Mouse (Mus musculus) left cerebral cortex, adult 18-20 months (tissue): ENCODE results near the gene Ptprb. TPM values are rescaled to one million over a fixed set of nuclear protein-coding genes. Genes with fewer than 3 reads are reported as not detected.

Experiments used
- DNase-seq, 2 experiments: peaks; one replicate each; pipeline ENCODE4 v3.0.0; 2021 to 2022; ENCODE audit warnings: low spot score in 2 of 2, mixed read lengths in 1 of 2
- long read RNA-seq, 2 experiments: library from polyadenylated mRNA; stranded (forward); transcript quantifications; one replicate each; pipeline ENCODE4 v2.0.0; 2021
- total RNA-seq, 2 experiments: library from RNA; stranded (reverse); gene quantifications; 2 replicates each; pipeline ENCODE4 v1.2.3; 2021

The Ptprb gene
- 10 to 100 TPM; 13.1 to 15.0 TPM for total RNA-seq
- long read RNA-seq, experiment 1, full-length matches to known transcripts: 1 of 10 reads
- long read RNA-seq, experiment 1, partial matches to known transcripts: 1 of 10 reads
- long read RNA-seq, experiment 1, other reads (novel, unspliced or antisense): 8 of 10 reads
- long read RNA-seq, experiment 2, full-length matches to known transcripts: 2 of 7 reads
- long read RNA-seq, experiment 2, partial matches to known transcripts: 2 of 7 reads
- long read RNA-seq, experiment 2, other reads (novel, unspliced or antisense): 3 of 7 reads

DNA sequence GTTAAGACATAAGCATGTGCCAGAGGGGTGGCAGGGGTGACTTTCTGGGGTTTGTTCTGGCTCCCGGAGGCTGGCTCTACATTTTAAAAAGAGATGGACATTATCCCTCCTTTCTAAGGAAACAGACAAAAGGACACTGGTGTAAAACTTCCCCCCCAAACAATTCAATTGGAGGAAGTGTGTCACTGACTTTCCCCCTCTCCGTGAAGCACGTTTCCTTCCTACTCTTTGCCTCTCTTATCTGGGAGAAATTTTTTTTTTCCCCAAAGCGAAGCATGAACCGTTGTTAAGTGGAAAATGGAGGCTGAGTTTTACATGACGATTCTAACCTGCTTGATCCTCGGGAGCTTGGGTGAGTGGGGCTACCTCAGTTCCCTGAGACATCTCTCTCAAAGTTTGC, at the start of gene Ptprb:
Gene Ptprb, plus strand, starts transcription at position 244 of the 400 bp plus-strand sequence.
- no peak for DNase-seq

DNA sequence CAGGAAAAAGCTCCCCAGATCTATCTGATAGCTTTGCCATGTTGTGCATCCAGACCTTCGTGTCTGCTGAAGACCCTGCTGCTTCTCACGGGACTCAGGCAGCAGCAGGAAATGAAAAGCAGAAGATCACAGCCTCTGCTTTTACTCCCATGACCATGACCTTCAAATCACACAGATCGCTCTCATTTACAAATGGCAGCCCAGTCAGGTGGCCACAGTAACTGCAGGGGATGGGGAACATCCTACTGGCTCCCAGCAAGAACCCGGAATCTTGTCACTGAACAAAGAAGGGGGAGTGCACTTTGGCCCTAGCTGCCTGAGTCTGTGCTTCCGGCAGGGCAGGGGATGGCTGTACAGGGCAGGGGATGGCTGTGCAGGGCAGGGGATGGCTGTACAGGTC, 40.0 kb upstream of the Ptprb start:
- no peak for DNase-seq

GRCm38 (mm10) chr10:116242200-116242599, 33.1 kb upstream of the Ptprb start:
- no peak for DNase-seq

DNA sequence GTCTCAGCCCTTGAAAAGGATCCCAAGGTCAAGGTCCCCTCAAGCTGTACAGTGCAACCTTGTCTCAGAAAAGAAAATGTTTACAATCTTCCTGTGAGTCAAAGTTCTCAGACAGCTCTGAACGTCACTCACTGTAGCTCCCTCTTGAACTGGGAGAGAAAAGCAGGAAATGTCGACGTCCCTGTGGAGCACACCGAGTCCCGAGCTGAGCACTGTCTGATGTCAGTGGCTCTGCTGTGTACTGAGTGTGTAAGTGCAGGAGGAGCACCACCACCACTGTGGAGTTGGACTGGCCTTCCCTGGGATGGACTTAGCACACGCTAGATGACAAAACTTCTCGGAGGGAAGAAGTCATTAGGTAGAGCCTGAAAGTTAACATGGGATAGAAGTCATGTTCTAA, 31.9 kb upstream of the Ptprb start:
- DNase-seq: no peak

- no peak for DNase-seq
Observed at GRCm38 (mm10) chr10:116245632-116246031, 29.7 kb upstream of the Ptprb start.

- no peak for DNase-seq
Observed at GRCm38 (mm10) chr10:116252668-116253067, 22.7 kb upstream of the Ptprb start.

DNA sequence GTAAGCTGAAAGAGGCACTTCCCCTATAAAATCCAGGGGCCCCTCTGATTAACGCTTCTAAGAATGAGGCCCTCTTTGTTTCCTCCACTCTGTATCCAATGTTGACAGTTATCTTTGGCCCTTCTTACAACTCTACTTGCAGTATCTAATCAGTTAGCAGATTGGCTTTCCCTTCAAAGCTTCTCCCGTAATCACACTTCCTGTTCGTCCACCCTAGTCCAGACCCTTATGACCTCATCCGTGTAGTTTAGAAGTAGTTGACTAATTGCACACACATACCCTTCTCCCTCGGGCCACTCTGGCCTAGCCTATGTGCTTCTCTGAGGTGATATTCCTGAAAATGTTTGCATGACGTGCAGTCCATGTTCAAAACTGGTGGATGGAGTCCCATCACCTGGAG, 21.4 kb upstream of the Ptprb start:
- DNase-seq: no peak

- no peak for DNase-seq
Observed at GRCm38 (mm10) chr10:116259298-116259697, 16.0 kb upstream of the Ptprb start.

DNA sequence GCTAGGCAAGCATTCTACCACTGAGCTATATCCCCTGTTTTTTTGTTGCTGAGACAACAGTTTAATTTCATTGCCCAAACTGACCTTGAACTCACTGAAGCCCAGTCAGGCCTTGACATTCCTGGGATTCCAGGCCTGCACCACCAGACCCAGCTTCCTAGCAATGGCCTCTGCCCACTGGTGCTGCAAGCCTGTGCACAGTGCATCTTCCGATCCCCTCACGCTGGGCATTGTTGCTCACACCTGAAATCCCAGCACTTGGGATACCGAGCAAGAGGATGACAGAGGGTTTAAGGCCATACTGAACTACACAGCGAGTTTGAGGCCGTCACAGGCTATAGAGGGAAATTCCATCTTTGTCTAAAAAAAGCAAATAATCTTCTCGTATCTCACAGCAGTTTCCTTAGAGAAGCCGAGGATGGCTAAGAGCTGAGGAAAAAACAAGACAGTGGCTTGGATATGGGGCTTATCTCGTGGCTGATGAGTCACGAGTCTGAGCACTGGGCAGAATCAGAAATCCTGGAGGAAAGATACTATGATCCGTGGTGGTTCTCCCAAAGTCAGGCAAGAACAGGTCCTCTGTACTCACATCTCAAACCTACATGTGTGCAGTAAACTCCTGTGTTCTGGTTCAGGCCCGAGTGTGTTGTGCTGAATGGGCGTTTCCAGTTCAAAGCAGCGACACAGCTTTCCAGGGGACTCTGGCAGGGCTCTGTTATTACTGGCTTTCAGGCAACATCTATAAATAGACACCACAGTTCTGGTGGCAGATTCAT, 14.5 kb upstream of the Ptprb start:
- DNase-seq: peak; percentile 10 to 46

DNA sequence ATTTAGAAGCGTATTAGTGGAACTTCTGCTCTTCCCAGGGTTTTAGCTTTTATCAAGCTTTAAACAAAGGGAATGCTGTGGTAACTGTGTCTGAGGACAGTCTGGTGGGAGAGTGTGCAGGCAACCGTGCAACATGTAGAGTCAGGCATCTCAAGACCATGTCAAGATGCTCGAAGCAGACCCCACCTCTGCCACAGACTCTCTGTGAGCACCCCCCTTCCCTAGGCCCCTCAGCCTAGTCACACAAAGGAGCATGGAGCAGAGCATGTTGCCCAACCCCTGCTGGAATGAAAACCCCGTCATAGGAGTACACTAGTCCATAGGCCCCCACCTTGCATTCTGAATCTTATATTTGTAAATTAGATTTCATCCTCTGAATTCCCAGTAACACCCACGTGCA, 13.8 kb upstream of the Ptprb start:
- DNase-seq: no peak

GRCm38 (mm10) chr10:116264521-116264920, 10.8 kb upstream of the Ptprb start:
- no peak for DNase-seq

DNA sequence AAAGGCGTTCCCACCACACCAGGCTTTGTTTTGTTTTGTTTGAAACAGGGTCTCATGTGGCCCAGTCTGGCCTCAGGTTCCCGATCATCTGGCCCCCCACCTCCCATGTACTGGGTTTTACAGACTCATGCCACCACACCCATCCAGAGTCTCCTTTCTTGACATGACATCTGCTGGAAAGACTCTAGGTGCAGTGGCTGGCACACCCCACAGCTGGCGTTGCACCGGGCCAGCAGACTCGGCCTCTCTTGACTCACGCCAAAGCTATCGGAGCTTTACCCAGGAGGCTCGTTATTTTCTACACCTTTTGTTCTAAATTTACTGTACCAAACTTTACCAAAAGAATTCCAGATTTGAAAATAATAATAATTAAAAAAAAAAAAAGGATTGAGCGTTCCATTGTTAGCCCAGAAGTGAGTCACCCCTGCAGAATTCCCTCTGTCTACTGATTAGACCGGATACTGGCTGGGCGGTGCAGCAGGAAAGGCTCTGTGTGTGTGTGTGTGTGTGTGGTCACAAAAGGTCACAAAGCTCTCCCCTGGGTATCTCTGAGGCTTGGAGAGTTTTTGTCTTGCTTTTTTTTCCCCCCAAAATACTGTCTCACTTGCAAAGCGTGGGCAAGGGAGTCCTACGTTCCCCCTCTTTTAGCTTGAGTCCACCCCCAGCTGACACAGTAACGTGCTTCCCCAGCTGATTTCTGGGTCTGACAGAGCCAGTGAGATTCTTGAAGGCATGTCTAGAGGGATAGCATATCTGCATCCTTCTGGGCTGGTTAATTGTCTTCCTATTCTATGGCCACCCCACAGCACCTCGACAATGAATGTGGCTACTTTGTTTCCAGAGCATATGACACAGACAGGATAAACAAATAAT, 8.5 kb upstream of the Ptprb start:
- DNase-seq: peak in 1 of 2 experiments; percentile 27

- no peak for DNase-seq
Observed at GRCm38 (mm10) chr10:116267434-116267822, 7.9 kb upstream of the Ptprb start.

DNA sequence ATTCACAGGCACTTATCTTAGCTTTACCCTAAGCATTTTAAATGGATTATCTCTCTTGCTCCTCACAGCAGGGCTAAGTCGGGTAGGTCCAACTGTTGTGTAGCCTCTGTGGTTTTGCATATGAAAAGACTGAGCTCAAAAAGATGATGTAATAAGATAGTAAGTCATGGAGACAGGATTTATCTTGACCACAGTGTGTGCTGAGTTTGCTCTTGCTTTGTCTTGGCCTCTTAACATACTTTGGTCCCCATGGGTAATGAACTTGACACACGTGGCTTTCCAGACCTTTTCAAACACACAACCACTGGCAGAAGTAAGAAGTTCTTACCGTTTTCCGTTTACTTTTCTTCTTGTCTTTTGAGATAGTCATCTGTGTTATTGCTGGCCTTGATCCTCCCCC, 7.0 kb upstream of the Ptprb start:
- DNase-seq: no peak

GRCm38 (mm10) chr10:116270646-116271469, 4.5 kb upstream of the Ptprb start:
- no peak for DNase-seq

DNA sequence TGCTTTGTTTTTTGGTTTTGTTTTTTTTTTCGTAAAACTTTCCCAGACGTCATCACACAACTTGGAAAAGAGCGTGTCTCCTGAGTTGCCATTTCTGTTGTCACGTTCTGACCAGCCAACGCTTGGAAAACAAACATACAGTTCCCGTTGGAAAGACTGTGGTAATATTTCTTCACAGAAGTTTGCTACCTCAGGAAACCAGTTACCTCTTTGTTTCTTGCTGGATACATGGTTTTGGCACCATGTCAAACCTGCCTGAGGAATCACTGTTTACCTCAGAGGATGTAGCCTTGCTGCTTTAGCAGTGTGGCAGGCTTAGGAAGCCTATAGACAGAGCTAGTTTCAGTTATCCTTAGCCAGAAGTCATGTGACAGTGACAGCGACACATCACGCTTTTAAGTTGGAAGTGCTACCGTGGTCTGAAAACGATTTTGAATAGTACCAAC, 3.8 kb upstream of the Ptprb start:
- no peak for DNase-seq

DNA sequence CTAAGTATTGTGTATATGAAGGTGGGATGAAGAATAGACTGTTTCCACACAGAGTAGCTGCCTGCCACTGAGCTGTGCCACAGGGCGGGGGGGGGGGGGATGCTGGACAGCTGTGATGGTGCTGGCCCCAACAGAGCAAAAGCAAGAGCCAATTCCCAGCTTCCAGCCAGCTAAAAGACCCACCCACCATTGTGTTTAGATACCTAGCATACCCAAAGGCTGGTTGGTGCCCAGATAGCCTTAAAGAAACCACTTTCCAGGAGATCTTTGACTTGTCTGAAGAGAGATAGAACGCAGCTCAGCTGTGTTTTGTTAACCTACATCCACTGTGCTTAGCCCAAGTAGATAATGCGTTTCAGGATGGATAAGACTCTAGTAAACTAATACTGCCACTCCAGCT, 3.2 kb upstream of the Ptprb start:
- DNase-seq: no peak

- DNase-seq: no peak
Observed at GRCm38 (mm10) chr10:116286697-116287344, 11.5 kb downstream of the Ptprb start.

GRCm38 (mm10) chr10:116288130-116288529, 12.8 kb downstream of the Ptprb start:
- no peak for DNase-seq

DNA sequence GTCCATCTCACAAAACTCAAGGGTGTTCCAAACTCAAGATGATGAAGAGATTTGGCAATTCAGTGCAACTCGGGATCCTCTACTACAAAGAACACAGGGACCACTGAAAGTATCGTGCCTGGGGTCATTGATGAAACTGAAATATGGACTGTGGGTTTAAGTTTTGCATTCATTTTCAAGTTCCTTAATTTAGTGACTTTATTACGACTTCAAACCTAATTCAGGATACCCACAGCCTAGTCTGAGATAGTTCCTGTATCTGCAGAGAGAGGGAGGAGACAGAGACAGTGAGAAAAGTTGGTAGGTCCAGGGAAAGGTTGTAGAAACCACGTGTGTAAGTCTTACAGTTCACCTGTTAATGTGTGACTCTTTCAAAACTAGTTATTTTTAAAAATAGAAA, 15.2 kb downstream of the Ptprb start:
- no peak for DNase-seq
